Mouse (Mus musculus) hindbrain, postnatal 0 days (tissue): ENCODE measurements at regions not wholly inside any gene's neighbourhood (a gene's known extent, or its start where the extent isn't known, plus 50 kb on each side); places are given as distances from the start of the nearest gene placed in this dataset.

Experiments used
- ATAC-seq: fragments of 200-750 bp; cut with Nextera tagmentation; 2 replicates; pipeline ENCODE4 v1.8.0; 2017; ENCODE audit warnings: mild to moderate bottlenecking, moderate TSS enrichment, moderate library complexity
- DNase-seq: peaks from one replicate; pipeline ENCODE4 v3.0.0-alpha.2; 2015; ENCODE audit warnings: low spot score
- H3K27ac ChIP-seq: fragments of 300-500 bp; sonication (generic); 2 replicates; pipeline ENCODE4 v1.5.1; 2014; ENCODE audit warnings: mild to moderate bottlenecking
- H3K27me3 ChIP-seq: fragments of 300-500 bp; sonication (generic); 2 replicates; pipeline ENCODE4 v1.6.1; 2014; ENCODE audit warnings: low read length, mixed read lengths; ENCODE audit not compliant: insufficient read depth
- H3K36me3 ChIP-seq: fragments of 300-500 bp; sonication (generic); 2 replicates; pipeline ENCODE4 v1.6.1; 2014; ENCODE audit warnings: low read length, mixed read lengths; ENCODE audit not compliant: insufficient read depth
- H3K4me1 ChIP-seq: fragments of 300-500 bp; sonication (generic); 2 replicates; pipeline ENCODE4 v1.6.1; 2014; ENCODE audit warnings: antibody characterized with exemption, low read length, mixed read lengths; ENCODE audit not compliant: insufficient read depth
- H3K4me2 ChIP-seq: fragments of 300-500 bp; sonication (generic); 2 replicates; pipeline ENCODE4 v1.6.1; 2014; ENCODE audit warnings: low read depth, mild to moderate bottlenecking, low read length, moderate library complexity, mixed read lengths
- H3K4me3 ChIP-seq: fragments of 300-500 bp; sonication (generic); 2 replicates; pipeline ENCODE4 v1.5.1; 2014; ENCODE audit warnings: low read length
- H3K9ac ChIP-seq: fragments of 300-500 bp; sonication (generic); replicated peaks from 2 replicates; pipeline ENCODE4 v1.6.1; 2014; ENCODE audit warnings: mild to moderate bottlenecking, low read length, moderate library complexity, mixed read lengths
- H3K9me3 ChIP-seq: fragments of 300-500 bp; sonication (generic); 2 replicates; pipeline ENCODE4 v1.6.1; 2016; ENCODE audit warnings: low read length, mixed read lengths
- CTCF ChIP-seq: IDR thresholded peaks from 2 replicates; pipeline ENCODE4 v1.5.1; 2016; ENCODE audit warnings: antibody characterized with exemption, control low read depth, low read depth
- WGBS: fragments of 180-500 bp; shearing (Covaris S2); extraction: QIAGEN DNeasy Blood & Tissue Kit; methylation state at CpG from one replicate; pipeline ENCODE4 v1.1.7; 2014; 5-methylcytosine and 5-hydroxymethylcytosine counted together

DNA sequence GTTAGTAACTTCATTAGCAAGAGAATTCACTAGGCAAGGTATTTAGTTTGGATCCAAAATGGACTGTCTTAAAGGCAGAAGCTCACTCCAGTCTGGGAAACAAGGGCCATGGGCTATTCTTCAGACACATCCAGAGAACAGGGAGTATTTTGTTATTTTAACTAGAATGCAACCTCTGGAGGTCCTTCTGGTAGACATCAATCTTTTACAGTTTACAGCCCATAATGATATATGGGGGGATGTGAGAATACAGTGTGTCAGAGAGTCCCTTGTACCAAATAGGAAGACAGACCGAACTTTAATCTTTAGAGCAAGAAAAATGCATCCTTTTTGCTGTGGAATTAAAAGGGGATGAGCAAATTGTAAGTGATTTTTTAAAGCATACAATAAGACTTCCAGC lies 157.6 kb upstream of the Nrp1 start:
- WGBS = 98% methylated on average over 1 of the region's 1 CpGs
- no peak overlapping the region for H3K27ac ChIP-seq
- no peaks in the 10 kb centered on the region for H3K36me3 ChIP-seq
- H3K9me3 ChIP-seq = no peaks in the 10 kb centered on the region
- no peaks in the 10 kb centered on the region for H3K27me3 ChIP-seq
- no peak overlapping the region for H3K4me2 ChIP-seq
- no peak for ATAC-seq
- no peak for DNase-seq
- no peaks in the 10 kb centered on the region for H3K4me1 ChIP-seq
- no peak overlapping the region for H3K4me3 ChIP-seq
- no peak overlapping the region for H3K9ac ChIP-seq
- no peak for TF ChIP-seq CTCF

DNA sequence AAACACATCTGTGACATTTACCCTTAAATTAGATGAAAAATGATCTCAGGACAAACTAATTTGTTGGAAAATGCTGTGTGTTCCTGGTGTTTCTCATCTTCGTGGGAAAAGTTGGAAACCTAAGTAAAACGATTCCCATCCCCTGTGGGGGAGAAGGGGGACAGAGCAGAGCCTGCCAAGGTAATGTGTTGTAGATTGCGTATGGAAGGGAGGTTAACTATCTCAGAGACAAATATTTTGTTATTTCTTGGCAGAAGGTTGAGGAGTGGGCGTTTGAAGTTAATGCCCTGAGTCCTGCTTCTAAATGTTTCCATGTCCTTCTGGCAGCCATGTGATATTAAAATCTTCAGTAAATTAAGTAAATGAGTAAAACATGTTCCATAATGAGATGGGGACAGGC lies 156.8 kb upstream of the Nrp1 start:
- DNase-seq = no peak
- H3K36me3 ChIP-seq = no peaks in the 10 kb centered on the region
- H3K4me2 ChIP-seq = no peak overlapping the region
- H3K27ac ChIP-seq = no peak overlapping the region
- TF ChIP-seq CTCF = no peak
- no peak overlapping the region for H3K4me3 ChIP-seq
- no peaks in the 10 kb centered on the region for H3K9me3 ChIP-seq
- no peaks in the 10 kb centered on the region for H3K27me3 ChIP-seq
- ATAC-seq = no peak
- WGBS = 77% methylated on average over 4 of the region's 4 CpGs
- no peaks in the 10 kb centered on the region for H3K4me1 ChIP-seq
- no peak overlapping the region for H3K9ac ChIP-seq

DNA sequence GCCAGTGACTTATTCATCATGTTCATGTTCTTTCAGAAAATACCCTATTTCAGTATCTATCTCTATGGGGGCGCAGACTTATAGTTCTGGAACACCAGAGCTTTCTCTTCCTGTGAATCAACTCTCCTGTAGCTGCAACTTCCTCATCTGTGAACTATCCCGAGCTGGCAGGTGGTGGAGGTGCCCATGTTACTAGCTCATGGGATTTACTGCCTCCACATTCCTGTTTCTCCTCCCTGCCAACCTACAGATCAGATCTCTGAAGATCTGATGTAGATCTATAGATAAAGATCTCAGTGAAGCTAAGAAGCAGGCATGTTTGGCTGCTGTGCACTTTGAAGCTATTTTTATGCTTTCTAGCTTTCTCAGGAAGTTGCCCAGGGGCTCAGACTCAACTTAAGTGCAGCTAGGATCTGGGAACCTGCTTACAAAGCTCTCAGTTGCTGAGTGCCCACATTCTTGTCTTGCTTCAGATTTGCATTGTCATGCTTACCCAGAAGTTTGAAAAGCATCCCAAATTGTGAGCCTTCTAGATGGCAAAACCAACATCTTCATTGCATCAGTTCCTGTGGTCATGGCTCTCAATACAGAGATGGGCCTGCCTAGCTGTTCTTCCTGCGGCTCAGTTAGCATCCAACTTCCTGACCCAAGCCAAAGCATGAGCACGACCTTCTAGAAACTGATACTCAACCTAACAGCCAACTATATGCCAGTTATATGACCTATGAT lies 156.1 kb upstream of the Nrp1 start:
- H3K9ac ChIP-seq = no peak overlapping the region
- no peaks in the 10 kb centered on the region for H3K9me3 ChIP-seq
- ATAC-seq (no peak), DNase-seq (no peak)
- no peak overlapping the region for H3K4me3 ChIP-seq
- WGBS = 87% methylated on average over 4 of the region's 4 CpGs
- TF ChIP-seq CTCF = no peak
- no peaks in the 10 kb centered on the region for H3K27me3 ChIP-seq
- no peaks in the 10 kb centered on the region for H3K36me3 ChIP-seq
- H3K4me1 ChIP-seq = no peaks in the 10 kb centered on the region
- H3K4me2 ChIP-seq = no peak overlapping the region
- H3K27ac ChIP-seq = no peak overlapping the region

DNA sequence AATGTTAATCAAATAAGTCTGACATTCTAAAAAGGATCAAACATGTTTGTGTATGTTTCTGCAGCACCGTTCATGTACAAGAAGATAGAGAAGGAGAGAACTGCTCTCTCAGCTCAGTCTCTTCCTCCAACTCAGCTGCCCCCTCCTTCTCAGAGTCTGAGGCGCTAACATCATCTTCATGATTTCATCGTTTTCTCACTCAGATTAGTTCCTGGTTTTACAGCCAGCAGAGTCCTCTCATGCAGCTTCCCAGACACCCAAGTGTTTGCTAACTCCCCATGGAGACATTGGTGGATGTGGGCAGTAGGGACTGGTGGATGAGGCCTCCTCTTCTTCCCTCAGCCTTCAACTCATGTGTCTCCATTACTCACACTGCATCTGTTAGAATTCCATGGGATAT lies 153.6 kb upstream of the Nrp1 start:
- Histone ChIP-seq H3K36me3 (no peaks in the 10 kb centered on the region), H3K9me3 (no peaks in the 10 kb centered on the region), H3K4me1 (no peaks in the 10 kb centered on the region), H3K27ac (no peak overlapping the region), H3K9ac (no peak overlapping the region), H3K4me3 (no peak overlapping the region), H3K4me2 (no peak overlapping the region), H3K27me3 (no peaks in the 10 kb centered on the region)
- ATAC-seq (no peak), DNase-seq (no peak)
- WGBS = 81% methylated on average over 3 of the region's 3 CpGs
- no peak for TF ChIP-seq CTCF

DNA sequence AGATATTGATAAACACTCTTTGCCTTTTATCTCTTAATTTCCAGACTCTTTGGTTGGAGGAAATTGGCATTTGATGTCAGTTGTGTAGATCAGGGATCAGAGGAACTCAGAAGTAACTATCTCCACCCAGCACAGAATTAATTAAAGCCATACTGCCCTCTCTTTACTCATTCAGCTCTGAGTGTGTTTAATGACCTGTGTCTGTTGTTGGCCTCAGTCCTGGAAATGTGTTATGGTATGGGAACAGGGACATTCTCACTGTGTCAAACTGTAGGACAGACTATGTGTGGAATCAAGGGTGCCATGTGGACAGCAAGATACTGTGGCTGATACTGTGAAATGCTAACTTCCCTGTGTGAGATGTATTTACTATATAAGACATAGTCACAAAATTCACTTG lies 151.3 kb upstream of the Nrp1 start:
- TF ChIP-seq CTCF = no peak
- H3K4me3 ChIP-seq = no peak overlapping the region
- DNase-seq (no peak), ATAC-seq (no peak)
- H3K4me2 ChIP-seq = no peak overlapping the region
- H3K9me3 ChIP-seq = no peaks in the 10 kb centered on the region
- no peaks in the 10 kb centered on the region for H3K36me3 ChIP-seq
- H3K27me3 ChIP-seq = no peaks in the 10 kb centered on the region
- no peak overlapping the region for H3K9ac ChIP-seq
- no peaks in the 10 kb centered on the region for H3K4me1 ChIP-seq
- H3K27ac ChIP-seq = no peak overlapping the region

DNA sequence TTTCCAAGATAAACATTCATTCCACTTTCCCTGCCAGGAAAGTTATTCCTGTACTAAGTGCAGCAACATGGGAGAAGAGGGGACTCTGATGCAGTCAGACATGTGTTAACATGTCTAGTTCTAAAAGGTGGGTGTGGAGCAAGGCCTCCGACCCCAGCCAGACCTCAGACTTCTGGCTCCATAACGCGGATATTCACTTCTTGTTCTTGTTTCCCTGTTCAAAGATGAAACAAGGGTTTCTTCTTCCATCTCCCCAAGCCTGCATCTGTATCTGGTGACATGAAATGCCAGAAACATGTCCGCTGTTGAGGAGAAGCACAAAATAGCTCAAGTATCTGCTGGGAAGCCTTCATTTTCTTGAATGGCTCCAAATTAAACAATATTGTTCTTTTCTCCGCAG lies 147.6 kb upstream of the Nrp1 start:
- 84% methylated on average over 5 of the region's 5 CpGs for WGBS
- DNase-seq (no peak), ATAC-seq (no peak)
- Histone ChIP-seq H3K36me3 (no peaks in the 10 kb centered on the region), H3K4me1 (no peaks in the 10 kb centered on the region), H3K4me2 (no peak overlapping the region), H3K9ac (no peak overlapping the region), H3K9me3 (no peaks in the 10 kb centered on the region), H3K4me3 (no peak overlapping the region), H3K27ac (no peak overlapping the region), H3K27me3 (no peaks in the 10 kb centered on the region)
- TF ChIP-seq CTCF = no peak

DNA sequence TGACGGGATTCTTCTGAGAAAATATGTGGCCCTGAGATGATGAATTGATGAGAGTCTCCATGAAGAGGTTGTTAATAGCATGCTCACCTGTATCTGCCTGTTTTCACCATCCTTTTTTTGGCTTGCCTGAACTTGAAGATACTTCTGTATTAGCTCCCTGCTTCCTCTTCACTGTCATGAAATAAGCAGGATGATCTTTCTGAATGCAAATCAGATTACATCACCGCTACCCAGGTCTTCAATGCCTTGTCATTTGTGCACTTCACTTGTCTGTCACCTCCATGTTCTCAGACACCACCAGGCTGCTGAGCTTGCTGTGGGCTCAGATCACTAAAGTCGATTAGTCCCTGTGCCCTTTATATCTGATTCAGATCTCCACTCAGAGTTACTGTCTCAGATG lies 146.2 kb upstream of the Nrp1 start:
- WGBS = 76% methylated on average over 3 of the region's 3 CpGs
- no peak for TF ChIP-seq CTCF
- Histone ChIP-seq H3K4me3 (no peak overlapping the region), H3K9me3 (no peaks in the 10 kb centered on the region), H3K27me3 (no peaks in the 10 kb centered on the region), H3K27ac (no peak overlapping the region), H3K36me3 (no peaks in the 10 kb centered on the region), H3K4me2 (no peak overlapping the region), H3K9ac (no peak overlapping the region), H3K4me1 (no peaks in the 10 kb centered on the region)
- ATAC-seq (no peak), DNase-seq (no peak)
